Comparison of ENCODE assay signal across 8 mouse cellular contexts in genomic region chr9:40717182-40717874, GRCm38 (mm10). TPM values are rescaled to one million over a fixed set of nuclear protein-coding genes. Genes with fewer than 3 reads are reported as not detected.
DNase-seq lines count a peak whose midpoint lies in the region; ATAC-seq and TF ChIP-seq lines count a peak whose summit lies in the region.

No protein-coding gene starts in this region.

- H3K36me3 ChIP-seq in intestine, embryonic 14.5 days (ENCODE audit: control insufficient read depth, insufficient read depth, low read length) = no peaks in the 10 kb centered on the region
- H3K36me3 ChIP-seq in limb, embryonic 10.5 days = peaks cover 33% of the 10 kb centered on the region
- H3K36me3 ChIP-seq in liver, postnatal 0 days (replicated peaks; ENCODE audit: insufficient read depth, low read length) = no peaks in the 10 kb centered on the region
- no peaks in the 10 kb centered on the region for H3K36me3 ChIP-seq in midbrain, embryonic 14.5 days (ENCODE audit: control insufficient read depth, insufficient read depth, low read length)

- peak overlapping the region; percentile 22 for H3K4me2 ChIP-seq in intestine, embryonic 14.5 days (ENCODE audit: low read length)
- no peak overlapping the region for H3K4me2 ChIP-seq in liver, postnatal 0 days (ENCODE audit: low read depth, low read length)
- no peak overlapping the region for H3K4me2 ChIP-seq in midbrain, embryonic 14.5 days (ENCODE audit: low read length)

- DNase-seq in frontal cortex, adult 2 months (ENCODE audit: extremely low spot score in 1 of 2, low spot score in 1 of 2) = peak; percentile 43 to 67
- DNase-seq in frontal cortex, postnatal 14 days (ENCODE audit: low spot score in 2 of 2) = no peak
- peak; percentile 66 for DNase-seq in cerebellum, adult 9-11 months
- DNase-seq in intestine, embryonic 14.5 days (ENCODE audit: low spot score) = no peak
- no peak for DNase-seq in limb, embryonic 10.5 days (ENCODE audit: low spot score)
- DNase-seq in spleen, postnatal 10 days (ENCODE audit: low spot score in 2 of 2) = no peak
- no peak for DNase-seq in liver, postnatal 0 days
- DNase-seq in midbrain, embryonic 14.5 days = no peak

- TF ChIP-seq EP300 in liver, postnatal 0 days (IDR thresholded peaks at IDR 0.05; ENCODE audit: low read depth) = no peak

- no peak for ATAC-seq in intestine, embryonic 14.5 days (replicated peaks; ENCODE audit: low FRiP score, low TSS enrichment, low read depth)
- no peak for ATAC-seq in liver, postnatal 0 days
- no peak for ATAC-seq in midbrain, embryonic 14.5 days (ENCODE audit: low FRiP score, low TSS enrichment)

- H3K9me3 ChIP-seq in intestine, embryonic 14.5 days (ENCODE audit: control insufficient read depth, low read length) = no peaks in the 10 kb centered on the region
- H3K9me3 ChIP-seq in limb, embryonic 10.5 days (replicated peaks) = no peaks in the 10 kb centered on the region
- H3K9me3 ChIP-seq in liver, postnatal 0 days (ENCODE audit: low read length) = no peaks in the 10 kb centered on the region
- no peaks in the 10 kb centered on the region for H3K9me3 ChIP-seq in midbrain, embryonic 14.5 days (ENCODE audit: control insufficient read depth, low read length)

- H3K9ac ChIP-seq in intestine, embryonic 14.5 days (ENCODE audit: low read length) = no peak overlapping the region
- H3K9ac ChIP-seq in liver, postnatal 0 days (replicated peaks) = no peak overlapping the region
- H3K9ac ChIP-seq in midbrain, embryonic 14.5 days (replicated peaks; ENCODE audit: low read length) = no peak overlapping the region

- no peaks in the 10 kb centered on the region for H3K27me3 ChIP-seq in intestine, embryonic 14.5 days (replicated peaks; ENCODE audit: control insufficient read depth, insufficient read depth, low read length)
- H3K27me3 ChIP-seq in limb, embryonic 10.5 days (ENCODE audit: low read depth, poor library complexity, severe bottlenecking) = no peaks in the 10 kb centered on the region
- H3K27me3 ChIP-seq in liver, postnatal 0 days (ENCODE audit: insufficient read depth, low read length) = no peaks in the 10 kb centered on the region
- no peaks in the 10 kb centered on the region for H3K27me3 ChIP-seq in midbrain, embryonic 14.5 days (ENCODE audit: control insufficient read depth, insufficient read depth, low read length)

- no peaks in the 10 kb centered on the region; the same call in none of the 2 replicates for H3K4me1 ChIP-seq in intestine, embryonic 14.5 days (replicated peaks; ENCODE audit: control insufficient read depth, insufficient read depth, low read length)
- H3K4me1 ChIP-seq in limb, embryonic 10.5 days = peaks cover 35% of the 10 kb centered on the region
- no peaks in the 10 kb centered on the region for H3K4me1 ChIP-seq in liver, postnatal 0 days (ENCODE audit: insufficient read depth)
- no peaks in the 10 kb centered on the region; the same call in 1 of the 2 replicates for H3K4me1 ChIP-seq in midbrain, embryonic 14.5 days (ENCODE audit: control insufficient read depth, insufficient read depth, low read length)

- 42% methylated on average over 18 of the region's 18 CpGs for WGBS in intestine, embryonic 14.5 days
- WGBS in limb, embryonic 10.5 days = 78% methylated on average over 18 of the region's 18 CpGs
- 60% methylated on average over 18 of the region's 18 CpGs for WGBS in liver, postnatal 0 days (ENCODE audit: insufficient replicate concordance)
- WGBS in midbrain, embryonic 14.5 days = 69% methylated on average over 18 of the region's 18 CpGs

- peak overlapping the region; percentile 2; the same call in 1 of the 2 replicates for H3K27ac ChIP-seq in intestine, embryonic 14.5 days (ENCODE audit: low read depth)
- 0 out of 2 replicates have a peak overlapping the region, but pooled peaks have one; percentile 21 for H3K27ac ChIP-seq in limb, embryonic 10.5 days
- no peak overlapping the region for H3K27ac ChIP-seq in liver, postnatal 0 days (ENCODE audit: low read depth)
- H3K27ac ChIP-seq in midbrain, embryonic 14.5 days (replicated peaks; ENCODE audit: low read depth, low read length) = no peak overlapping the region

- no peak overlapping the region for H3K4me3 ChIP-seq in intestine, embryonic 14.5 days (ENCODE audit: low read depth, low read length)
- H3K4me3 ChIP-seq in limb, embryonic 10.5 days = no peak overlapping the region
- H3K4me3 ChIP-seq in liver, postnatal 0 days (ENCODE audit: low read depth, low read length) = no peak overlapping the region
- no peak overlapping the region for H3K4me3 ChIP-seq in midbrain, embryonic 14.5 days (replicated peaks; ENCODE audit: low read depth, low read length)

- no peak for TF ChIP-seq CTCF in liver, postnatal 0 days (IDR thresholded peaks at IDR 0.05; ENCODE audit: low read depth)

RNA-seq across cellular contexts. Expression of gene Clmp, which starts 31.6 kb away (rescaled TPM):
- polyA plus RNA-seq in frontal cortex, adult 2 months (2012; rRNA removed) = 16.6 and 19.6 TPM in 2 replicates
- 43.5 and 43.9 TPM in 2 replicates for polyA plus RNA-seq in intestine, embryonic 14.5 days (2014; fragmentation: Nextera tagmentation; extraction: Ambion mirVana)
- 47.0 and 53.5 TPM in 2 replicates for polyA plus RNA-seq in limb, embryonic 10.5 days (2016; fragmentation: Nextera tagmentation; extraction: Ambion mirVana)
- polyA plus RNA-seq in liver, postnatal 0 days (2015; fragmentation: Nextera tagmentation; extraction: Ambion mirVana) = 1.8 and 1.9 TPM in 2 replicates
- polyA plus RNA-seq in midbrain, embryonic 14.5 days (2014; fragmentation: Nextera tagmentation; extraction: Ambion mirVana) = 57.4 and 60.2 TPM in 2 replicates

RNA-seq across cellular contexts. Expression of gene Gm21915, which starts 46.9 kb away (rescaled TPM):
- polyA plus RNA-seq in frontal cortex, adult 2 months (2012; rRNA removed) = not detected in 2 replicates
- polyA plus RNA-seq in intestine, embryonic 14.5 days (2014; fragmentation: Nextera tagmentation; extraction: Ambion mirVana) = not detected in 2 replicates
- polyA plus RNA-seq in limb, embryonic 10.5 days (2016; fragmentation: Nextera tagmentation; extraction: Ambion mirVana) = not detected in 2 replicates
- not detected in 2 replicates for polyA plus RNA-seq in liver, postnatal 0 days (2015; fragmentation: Nextera tagmentation; extraction: Ambion mirVana)
- not detected in 2 replicates for polyA plus RNA-seq in midbrain, embryonic 14.5 days (2014; fragmentation: Nextera tagmentation; extraction: Ambion mirVana)

Comparison
In these comparisons a context has a peak if more than half of its experiments do, and no peak if none do; other contexts are left out.
1. DNase-seq: peak in frontal cortex, adult 2 months (2 of 2) and cerebellum, adult 9-11 months (single experiment); none in frontal cortex, postnatal 14 days (0 of 2), intestine, embryonic 14.5 days (single experiment), limb, embryonic 10.5 days (single experiment), spleen, postnatal 10 days (0 of 2), liver, postnatal 0 days (single experiment) and midbrain, embryonic 14.5 days (single experiment).
2. H3K27ac ChIP-seq: peak in intestine, embryonic 14.5 days (single experiment) and limb, embryonic 10.5 days (single experiment); none in liver, postnatal 0 days (single experiment) and midbrain, embryonic 14.5 days (single experiment).